ENCODE assay signal across 8 mouse cellular contexts in the genomic region with DNA sequence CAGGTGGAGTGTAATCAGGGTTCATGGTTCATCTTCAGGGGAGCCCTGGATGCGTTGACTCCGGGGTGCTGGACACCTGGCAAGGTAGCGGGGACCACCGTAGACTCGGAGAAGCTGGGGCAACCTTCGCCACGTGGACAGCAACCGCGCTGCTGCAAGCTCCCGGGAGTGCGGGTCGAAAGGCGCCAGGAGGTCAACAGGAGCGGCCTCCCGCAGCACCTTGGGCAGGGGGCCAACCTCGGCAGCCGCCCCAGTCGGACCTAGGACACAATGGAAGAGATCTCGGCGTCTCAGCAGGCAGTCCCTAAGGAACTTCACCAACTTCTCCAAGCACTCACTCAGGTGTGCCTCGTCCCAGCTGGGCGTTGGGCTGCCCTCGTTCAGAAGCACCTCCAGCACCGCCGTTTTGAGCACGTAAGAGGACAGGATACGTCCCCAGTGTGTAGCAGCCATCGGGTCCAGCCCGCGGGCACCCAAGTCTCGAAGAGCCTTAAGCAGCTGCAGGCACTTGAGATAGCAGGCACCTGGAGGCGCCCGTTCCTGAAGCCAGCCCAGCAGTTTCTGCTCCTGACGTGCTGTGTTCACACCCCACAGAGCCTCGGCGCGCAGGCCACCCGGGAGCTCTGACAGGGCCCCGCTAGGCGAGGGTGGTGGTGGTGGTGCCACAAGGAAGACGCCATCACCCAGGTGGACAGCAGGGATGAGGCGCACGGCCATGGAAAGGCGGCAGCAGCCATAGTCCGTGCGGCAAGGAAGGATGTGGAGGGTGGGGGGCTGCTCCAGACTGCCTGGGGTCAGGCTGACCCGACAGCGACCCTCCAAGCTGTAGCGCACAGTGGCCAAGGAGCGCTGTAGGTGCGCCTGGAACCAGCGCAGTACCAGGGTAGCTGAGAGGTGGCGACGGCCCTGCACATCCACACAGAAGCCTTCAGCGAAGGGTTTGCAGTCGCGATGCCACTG. TPM values are rescaled to one million over a fixed set of nuclear protein-coding genes. Genes with fewer than 3 reads are reported as not detected.
DNase-seq lines count a peak whose midpoint lies in the region; ATAC-seq and TF ChIP-seq lines count a peak whose summit lies in the region.

No protein-coding gene starts in this region.

- no peak for DNase-seq in lung, embryonic 14.5 days
- DNase-seq in lung, adult 18-20 months = no peak
- DNase-seq in urinary bladder, postnatal 25 days (ENCODE audit: low spot score) = no peak
- DNase-seq in yolk sac, embryonic 10.5 days (ENCODE audit: low spot score) = no peak
- no peak for DNase-seq in MN1 (ENCODE audit: low spot score)

- no peaks in the 10 kb centered on the region for H3K9me3 ChIP-seq in lung, embryonic 14.5 days (ENCODE audit: low read depth, low read length)
- H3K9me3 ChIP-seq in embryonic facial prominence, embryonic 13.5 days = no peaks in the 10 kb centered on the region
- no peaks in the 10 kb centered on the region for H3K9me3 ChIP-seq in intestine, embryonic 15.5 days
- H3K9me3 ChIP-seq in neural tube, embryonic 12.5 days = no peaks in the 10 kb centered on the region

- WGBS in lung, embryonic 14.5 days = 32% methylated on average over 57 of the region's 57 CpGs
- 28% methylated on average over 57 of the region's 57 CpGs for WGBS in embryonic facial prominence, embryonic 13.5 days
- WGBS in intestine, embryonic 15.5 days = 43% methylated on average over 57 of the region's 57 CpGs
- WGBS in neural tube, embryonic 12.5 days = 14% methylated on average over 57 of the region's 57 CpGs

- peak; percentile 1; the same call in 1 of the 2 replicates for ATAC-seq in lung, embryonic 14.5 days (ENCODE audit: insufficient read depth)
- ATAC-seq in embryonic facial prominence, embryonic 13.5 days (ENCODE audit: insufficient number of reproducible peaks, insufficient read depth, low FRiP score, low TSS enrichment, low read depth) = 0 out of 2 replicates have a peak, but pooled peaks have one; percentile 22
- ATAC-seq in intestine, embryonic 15.5 days = no peak
- ATAC-seq in neural tube, embryonic 12.5 days (ENCODE audit: low FRiP score, low read depth) = peak; percentile 14; the same call in 1 of the 2 replicates

- no peak for TF ChIP-seq CTCF in lung, embryonic 14.5 days (IDR thresholded peaks at IDR 0.05; ENCODE audit: low read depth)

- peak overlapping the region; percentile 74 for H3K4me3 ChIP-seq in lung, embryonic 14.5 days (ENCODE audit: low read depth, low read length)
- H3K4me3 ChIP-seq in embryonic facial prominence, embryonic 13.5 days = peak overlapping the region; percentile 82
- H3K4me3 ChIP-seq in intestine, embryonic 15.5 days (replicated peaks) = peak overlapping the region; percentile 67
- peak overlapping the region; percentile 52; the same call in 1 of the 2 replicates for H3K4me3 ChIP-seq in neural tube, embryonic 12.5 days

- peak overlapping the region; percentile 2; the same call in 1 of the 2 replicates for H3K9ac ChIP-seq in lung, embryonic 14.5 days
- peak overlapping the region; percentile 94; the same call in 1 of the 2 replicates for H3K9ac ChIP-seq in embryonic facial prominence, embryonic 13.5 days
- peak overlapping the region; percentile 83 for H3K9ac ChIP-seq in intestine, embryonic 15.5 days
- no peak overlapping the region for H3K9ac ChIP-seq in neural tube, embryonic 12.5 days

- H3K4me1 ChIP-seq in lung, embryonic 14.5 days (ENCODE audit: insufficient read depth) = peaks cover 28% of the 10 kb centered on the region
- peaks cover 34% of the 10 kb centered on the region for H3K4me1 ChIP-seq in embryonic facial prominence, embryonic 13.5 days
- H3K4me1 ChIP-seq in intestine, embryonic 15.5 days (replicated peaks) = peaks cover 31% of the 10 kb centered on the region
- H3K4me1 ChIP-seq in neural tube, embryonic 12.5 days = peaks cover 19% of the 10 kb centered on the region

- no peak overlapping the region for H3K27ac ChIP-seq in lung, embryonic 14.5 days (ENCODE audit: low read depth)
- no peak overlapping the region for H3K27ac ChIP-seq in embryonic facial prominence, embryonic 13.5 days
- H3K27ac ChIP-seq in intestine, embryonic 15.5 days = no peak overlapping the region
- H3K27ac ChIP-seq in neural tube, embryonic 12.5 days = no peak overlapping the region

- H3K4me2 ChIP-seq in lung, embryonic 14.5 days = peak overlapping the region; percentile 91
- H3K4me2 ChIP-seq in embryonic facial prominence, embryonic 13.5 days = peak overlapping the region; percentile 88
- peak overlapping the region; percentile 81 for H3K4me2 ChIP-seq in intestine, embryonic 15.5 days (replicated peaks)
- H3K4me2 ChIP-seq in neural tube, embryonic 12.5 days (replicated peaks) = peak overlapping the region; percentile 86

- peaks cover 19% of the 10 kb centered on the region for H3K36me3 ChIP-seq in lung, embryonic 14.5 days (ENCODE audit: insufficient read depth)
- H3K36me3 ChIP-seq in embryonic facial prominence, embryonic 13.5 days = peaks cover 7% of the 10 kb centered on the region
- H3K36me3 ChIP-seq in intestine, embryonic 15.5 days = no peaks in the 10 kb centered on the region; the same call in 1 of the 2 replicates
- H3K36me3 ChIP-seq in neural tube, embryonic 12.5 days = no peaks in the 10 kb centered on the region

- peaks cover 10% of the 10 kb centered on the region; the same call in 1 of the 2 replicates for H3K27me3 ChIP-seq in lung, embryonic 14.5 days (ENCODE audit: insufficient read depth, low read length)
- H3K27me3 ChIP-seq in embryonic facial prominence, embryonic 13.5 days = peaks cover 24% of the 10 kb centered on the region
- H3K27me3 ChIP-seq in intestine, embryonic 15.5 days (replicated peaks) = no peaks in the 10 kb centered on the region
- peaks cover 37% of the 10 kb centered on the region for H3K27me3 ChIP-seq in neural tube, embryonic 12.5 days (replicated peaks)

RNA-seq across cellular contexts. Expression of gene Itpripl2, which starts 1.8 kb away (rescaled TPM):
- polyA plus RNA-seq in lung, embryonic 14.5 days (2014; fragmentation: Nextera tagmentation; extraction: Ambion mirVana) = 4.0 and 4.1 TPM in 2 replicates
- 5.9 and 6.6 TPM in 2 replicates for polyA plus RNA-seq in embryonic facial prominence, embryonic 13.5 days (2015; fragmentation: Nextera tagmentation; extraction: Ambion mirVana)
- polyA plus RNA-seq in intestine, embryonic 15.5 days (2015; fragmentation: Nextera tagmentation; extraction: Ambion mirVana) = 5.3 and 5.5 TPM in 2 replicates
- 2.0 and 2.4 TPM in 2 replicates for polyA plus RNA-seq in neural tube, embryonic 12.5 days (2016; fragmentation: Nextera tagmentation; extraction: Ambion mirVana)

RNA-seq across cellular contexts. Expression of gene Syt17, which starts 42.0 kb away (rescaled TPM):
- 2.2 and 2.5 TPM in 2 replicates for polyA plus RNA-seq in lung, embryonic 14.5 days (2014; fragmentation: Nextera tagmentation; extraction: Ambion mirVana)
- polyA plus RNA-seq in embryonic facial prominence, embryonic 13.5 days (2015; fragmentation: Nextera tagmentation; extraction: Ambion mirVana) = 1.9 and 3.3 TPM in 2 replicates
- 6.5 and 7.0 TPM in 2 replicates for polyA plus RNA-seq in intestine, embryonic 15.5 days (2015; fragmentation: Nextera tagmentation; extraction: Ambion mirVana)
- 7.2 and 8.2 TPM in 2 replicates for polyA plus RNA-seq in neural tube, embryonic 12.5 days (2016; fragmentation: Nextera tagmentation; extraction: Ambion mirVana)

RNA-seq across cellular contexts. Expression of gene Coq7, which starts 43.2 kb away (rescaled TPM):
- 117 and 132 TPM in 2 replicates for polyA plus RNA-seq in lung, embryonic 14.5 days (2014; fragmentation: Nextera tagmentation; extraction: Ambion mirVana)
- polyA plus RNA-seq in embryonic facial prominence, embryonic 13.5 days (2015; fragmentation: Nextera tagmentation; extraction: Ambion mirVana) = 72.2 and 88.9 TPM in 2 replicates
- polyA plus RNA-seq in intestine, embryonic 15.5 days (2015; fragmentation: Nextera tagmentation; extraction: Ambion mirVana) = 124 and 134 TPM in 2 replicates
- polyA plus RNA-seq in neural tube, embryonic 12.5 days (2016; fragmentation: Nextera tagmentation; extraction: Ambion mirVana) = 100 and 101 TPM in 2 replicates
